Comparison of ENCODE assay signal across 28 mouse cellular contexts in the genomic region with DNA sequence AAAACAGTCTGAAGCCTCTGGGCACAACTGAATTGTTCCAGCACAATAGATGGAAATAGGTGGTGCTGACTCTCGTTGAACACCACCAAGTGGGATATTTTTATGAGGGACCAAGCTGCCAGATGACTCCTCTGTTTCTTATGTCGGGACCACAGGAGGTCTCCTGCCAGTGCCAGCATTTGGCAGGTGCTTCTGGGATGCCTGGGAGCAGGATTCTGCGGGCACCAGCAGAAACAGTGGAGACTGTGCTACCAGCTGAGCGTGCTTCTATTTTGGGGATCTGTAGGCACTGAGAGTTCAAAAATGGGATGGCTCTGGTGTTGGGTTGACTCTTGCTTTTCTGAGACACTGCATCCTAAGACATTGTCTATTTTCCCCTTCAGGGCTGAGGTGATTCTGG.
DNase-seq lines count a peak whose midpoint lies in the region; ATAC-seq and TF ChIP-seq lines count a peak whose summit lies in the region.
"Had no signal": no experiment of that assay in that cellular context is flagged by ENCODE, and none has a peak within 500 bp of the region (broad histone marks: within the 10 kb centered on the region; RNA-seq: fewer than 3 reads in every experiment).

No protein-coding gene starts in this region.

- 10% methylated on average over 4 of the region's 4 CpGs for WGBS in cerebellum, adult 2 months

- no peak overlapping the region for H3K27ac ChIP-seq in cerebellum, adult 2 months (ENCODE audit: insufficient read depth, low read length)
- H3K27ac ChIP-seq: forebrain, embryonic 13.5 days; heart, adult 2 months; heart, embryonic 13.5 days; hindbrain, embryonic 10.5 days; hindbrain, embryonic 15.5 days; left cerebral cortex, adult 2 months; limb, embryonic 13.5 days; midbrain, embryonic 13.5 days; stomach, postnatal 0 days had no signal

- no peak for TF ChIP-seq CTCF in cerebellum, adult 2 months (IDR thresholded peaks at IDR 0.05; ENCODE audit: borderline replicate concordance, insufficient read depth, low read depth, low read length)

- DNase-seq in layer of hippocampus, adult 11-12 months (ENCODE audit: low spot score) = peak; percentile 34
- DNase-seq in layer of hippocampus, postnatal 10 days (ENCODE audit: low spot score in 2 of 2) = no peak
- DNase-seq in cerebellum, adult 2 months = peak; percentile 90 to 96
- DNase-seq in cerebellum, postnatal 14 days = peak; percentile 86 to 93
- DNase-seq in spleen, postnatal 36 days (ENCODE audit: low spot score in 2 of 2) = no peak
- DNase-seq in retina, embryonic 14.5 days (ENCODE audit: low spot score) = no peak
- no peak for DNase-seq in heart, adult 9 months (ENCODE audit: low spot score in 2 of 2)
- DNase-seq: adrenal gland, postnatal 10 days; heart, adult 2 months; heart, postnatal 10 days; kidney, adult 11 months; kidney, postnatal 14 days; lung, postnatal 4 days; retina, postnatal 1 day; right cerebral cortex, postnatal 25 days; thymus, adult 18-20 months; thymus, postnatal 25 days had no signal

- TF ChIP-seq POLR2A in cerebellum, adult 2 months (IDR thresholded peaks at IDR 0.05; ENCODE audit: borderline replicate concordance, insufficient read depth, low read length) = no peak

- H3K27me3 ChIP-seq in cerebellum, adult 2 months (ENCODE audit: control insufficient read depth, insufficient read depth, low read length) = no peaks in the 10 kb centered on the region
- H3K27me3 ChIP-seq: forebrain, embryonic 13.5 days; heart, embryonic 13.5 days; hindbrain, embryonic 15.5 days; limb, embryonic 13.5 days; midbrain, embryonic 13.5 days had no signal

- peaks cover 32% of the 10 kb centered on the region for H3K4me1 ChIP-seq in cerebellum, adult 2 months (ENCODE audit: control insufficient read depth, insufficient read depth, low read length)
- H3K4me1 ChIP-seq: hindbrain, embryonic 15.5 days; limb, embryonic 13.5 days had no signal

- no peak overlapping the region for H3K4me3 ChIP-seq in cerebellum, adult 2 months (replicated peaks; ENCODE audit: insufficient read depth, low read depth, low read length)
- H3K4me3 ChIP-seq: forebrain, embryonic 13.5 days; heart, adult 2 months; heart, embryonic 13.5 days; hindbrain, embryonic 10.5 days; hindbrain, embryonic 15.5 days; left cerebral cortex, adult 2 months; limb, embryonic 13.5 days; midbrain, embryonic 13.5 days had no signal

- peak; percentile 89 for ATAC-seq in cerebellum, adult (ENCODE audit: insufficient number of reproducible peaks, low FRiP score, low TSS enrichment)
- ATAC-seq: forebrain, embryonic 13.5 days; inflammation-experienced regulatory T-cells, adult 6 months; midbrain, embryonic 13.5 days; Patski had no signal

Comparison
In these comparisons a context has a peak if more than half of its experiments do, and no peak if none do; other contexts are left out.
1. DNase-seq: peak in layer of hippocampus, adult 11-12 months (single experiment), cerebellum, adult 2 months (2 of 2) and cerebellum, postnatal 14 days (2 of 2); none in layer of hippocampus, postnatal 10 days (0 of 2), spleen, postnatal 36 days (0 of 2), retina, embryonic 14.5 days (single experiment) and heart, adult 9 months (0 of 2).